Mouse (Mus musculus) spleen, adult 18-20 months (tissue): Measurements from ENCODE around the gene Tas2r106.

Experiments used
- DNase-seq, 2 experiments: peaks; one replicate each; pipeline ENCODE4 v3.0.0; 2022; ENCODE audit warnings: mixed read lengths in 2 of 2

The Tas2r106 gene

DNA sequence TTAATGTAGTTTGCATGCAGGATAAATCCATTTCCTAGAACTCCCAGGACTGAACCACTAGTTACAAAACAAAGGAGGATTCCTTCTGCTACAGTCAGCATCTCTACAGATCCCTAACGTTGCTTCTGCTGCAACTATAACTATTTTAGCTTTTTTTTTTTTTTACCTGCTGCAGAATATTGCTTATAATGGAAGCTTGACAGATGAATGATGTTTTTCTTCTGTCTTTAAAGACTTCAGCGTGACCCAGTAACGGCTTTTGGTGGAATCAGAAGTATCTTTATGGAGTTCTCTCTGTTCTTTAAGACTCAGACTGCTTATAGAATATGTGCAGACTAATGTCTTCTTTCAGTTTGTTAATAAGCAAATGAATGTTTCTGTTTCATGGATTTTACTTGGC, at the start of gene Tas2r106:
Gene Tas2r106 (minus strand): TSS at position 101 of the 400 bp plus-strand sequence.
- DNase-seq, result no peak

DNA sequence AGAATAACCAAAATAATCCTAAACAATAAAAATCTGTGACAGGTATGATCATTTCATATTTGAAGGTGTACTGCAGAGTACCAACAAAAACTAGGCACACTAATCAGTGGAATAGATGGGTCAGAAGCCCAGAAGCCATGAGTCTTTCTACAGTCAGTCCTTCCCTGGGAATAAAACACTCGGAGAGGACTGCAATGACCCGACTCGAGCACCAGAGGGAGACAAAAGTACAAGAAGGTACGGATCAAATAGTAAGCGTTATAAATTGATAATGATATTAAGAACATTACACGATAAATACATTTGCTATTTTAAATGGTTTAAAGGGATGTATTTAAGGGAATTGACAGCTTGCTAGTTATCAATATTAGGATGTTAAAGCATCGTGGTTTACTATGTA, 34.1 kb upstream of the Tas2r106 start:
- DNase-seq, result no peak

DNA sequence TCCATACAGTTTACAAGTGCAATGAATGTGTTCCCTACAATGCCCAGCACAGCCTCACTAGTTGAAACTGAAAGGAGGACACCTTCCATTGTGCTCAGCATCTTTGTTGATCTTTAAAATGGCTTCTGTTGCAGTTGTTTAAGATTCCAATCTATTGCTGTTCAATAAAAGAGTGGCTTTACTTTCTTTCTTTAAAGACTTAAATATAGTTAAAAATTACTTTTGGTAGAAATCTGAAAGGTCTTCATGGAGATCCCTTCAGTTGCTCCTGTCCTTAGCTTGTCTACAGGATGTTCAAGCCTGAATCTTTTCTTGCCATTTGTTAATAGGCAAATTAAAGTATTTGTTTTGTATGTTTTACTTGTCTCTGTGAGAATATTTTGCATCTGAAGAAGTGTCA, 11.3 kb upstream of the Tas2r106 start, which contains the start of gene Tas2r114:
Gene Tas2r114 (minus strand): TSS at position 101 of the 400 bp plus-strand sequence.
- DNase-seq, result no peak

DNA sequence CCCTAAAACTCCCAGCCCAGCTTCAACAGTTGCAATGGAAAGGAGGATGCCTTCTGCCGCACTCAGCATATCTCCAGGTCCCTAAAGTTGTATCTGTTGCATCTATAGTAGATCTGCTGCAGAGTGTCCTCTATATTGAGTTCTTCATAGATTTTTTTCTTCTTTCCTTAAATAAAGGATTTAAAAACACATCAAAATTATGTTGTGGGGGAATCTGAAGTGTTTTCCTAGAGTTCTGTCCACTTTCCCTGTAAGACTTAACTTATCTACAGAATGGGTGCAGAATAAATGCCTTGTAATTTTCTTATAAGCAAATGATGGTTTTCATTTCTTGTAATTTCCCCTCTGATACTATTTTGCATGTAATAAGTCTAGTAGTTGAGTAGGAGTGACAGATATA, 8.7 kb upstream of the Tas2r106 start, which contains the start of gene Tas2r105:
Gene Tas2r105 (minus strand): TSS at position 101 of the 400 bp plus-strand sequence.
- no peak for DNase-seq

DNA sequence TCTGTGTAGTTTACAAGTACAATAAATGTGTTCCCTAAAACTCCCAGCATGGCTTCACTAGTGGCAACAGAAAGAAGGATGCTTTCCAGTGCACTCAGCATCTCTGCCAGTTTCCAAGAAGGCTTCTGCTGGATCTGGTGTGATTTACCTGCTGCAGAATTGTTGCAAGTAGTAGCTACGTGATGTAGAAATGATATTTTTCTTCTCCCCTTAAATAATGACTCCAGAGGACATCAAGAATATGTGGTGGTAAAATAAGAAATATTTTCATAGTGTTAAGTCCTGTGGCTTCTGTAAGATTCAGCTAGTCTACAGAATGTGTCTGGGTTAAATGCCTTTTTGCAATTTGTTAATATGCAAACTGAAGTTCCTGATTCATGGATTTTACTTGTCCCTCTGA, 7.0 kb upstream of the Tas2r106 start, which contains the start of gene Tas2r104:
Gene Tas2r104 (minus strand): TSS at position 101 of the 400 bp plus-strand sequence.
- DNase-seq, result no peak

DNA sequence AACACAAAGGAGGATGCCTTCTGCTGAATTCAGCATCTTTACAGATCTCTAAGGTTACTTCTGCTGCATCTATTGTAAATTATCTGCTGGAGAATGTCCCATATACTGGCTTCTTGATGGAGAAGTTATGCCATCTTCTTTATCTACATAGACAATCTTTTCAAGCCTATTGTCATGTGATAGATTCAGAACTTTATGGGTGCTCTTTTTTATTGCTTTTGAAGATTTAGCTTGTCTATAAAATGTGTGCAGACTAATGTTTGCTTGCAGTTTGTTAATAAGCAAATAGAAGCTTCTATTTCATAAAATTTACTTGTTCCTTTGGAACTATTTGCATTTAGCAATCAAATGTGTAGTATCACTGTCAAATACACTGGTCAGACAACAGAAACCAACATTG, 18.6 kb downstream of the Tas2r106 start, which contains the start of gene Tas2r107:
Gene Tas2r107 (minus strand): TSS at position 101 of the 400 bp plus-strand sequence.
- no peak for DNase-seq

DNA sequence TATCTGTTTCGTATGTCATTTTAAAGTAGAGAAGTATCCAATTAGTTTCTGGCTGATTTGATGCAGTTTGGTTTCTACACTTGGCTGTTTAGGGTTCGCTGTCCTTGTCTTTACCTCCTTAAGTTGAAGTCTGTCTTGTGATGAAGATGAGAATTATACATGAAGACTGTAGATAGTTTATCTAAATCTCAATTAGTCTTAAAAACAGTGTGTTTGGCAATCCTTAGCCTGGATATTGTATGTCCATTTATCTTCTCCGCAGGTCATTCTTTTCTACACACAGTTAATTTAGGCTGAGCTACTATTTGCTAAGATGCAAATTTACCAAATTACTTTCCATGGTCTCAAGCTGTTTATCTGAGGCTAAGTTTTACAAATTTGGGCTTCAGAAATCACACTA, 47.9 kb downstream of the Tas2r106 start, which contains the start of gene Tas2r130:
Gene Tas2r130 (minus strand): TSS at position 101 of the 400 bp plus-strand sequence.
- DNase-seq, result no peak
